Comparison of ENCODE assay signal across 7 mouse cellular contexts in the genomic region with DNA sequence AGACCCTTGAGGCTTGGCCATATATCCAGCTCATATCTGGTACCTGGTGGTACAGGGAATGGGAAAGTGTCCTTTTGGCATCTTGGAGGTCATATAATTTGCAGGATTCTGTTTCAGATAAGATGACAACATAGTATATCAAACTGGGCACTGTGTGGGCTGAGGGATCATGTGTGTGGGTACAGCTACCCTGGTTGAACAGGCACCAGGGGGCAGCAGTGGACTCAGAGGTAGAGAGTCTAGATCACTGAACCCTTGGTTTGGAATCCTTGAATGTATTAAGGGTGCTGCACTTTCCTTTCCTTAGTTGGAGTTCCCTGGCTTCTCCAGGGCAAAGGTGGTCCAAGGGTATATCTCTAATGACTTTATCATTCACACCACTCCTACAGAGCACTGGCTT. TPM values are rescaled to one million over a fixed set of nuclear protein-coding genes. Genes with fewer than 3 reads are reported as not detected.
DNase-seq lines count a peak whose midpoint lies in the region; ATAC-seq and TF ChIP-seq lines count a peak whose summit lies in the region.

No protein-coding gene starts in this region.

- peak; percentile 52 for ATAC-seq in megakaryocyte-erythroid progenitor cell, adult 5-6 weeks (replicated peaks; ENCODE audit: low FRiP score, low TSS enrichment, poor library complexity, severe bottlenecking)

- H3K27ac ChIP-seq in left cerebral cortex, adult 2 months, result no peak overlapping the region; the same call in 1 of the 2 replicates

- TF ChIP-seq CTCF in left cerebral cortex, adult 2 months (IDR thresholded peaks at IDR 0.05), result peak; percentile 52

- no peak overlapping the region for H3K4me3 ChIP-seq in left cerebral cortex, adult 2 months

- intact Hi-C loops in left cerebral cortex, adult 2 months (cut with DNase I), result loop anchor here (2.0 kb wide), 1 partner anchor 56 kb away; no protein-coding TSS in a partner anchor

- DNase-seq in left cerebral cortex, adult 2 months (ENCODE audit: extremely low spot score in 1 of 2, low spot score in 2 of 2), result no peak
- DNase-seq in left cerebral cortex, adult 8-10 months (ENCODE audit: low spot score in 2 of 2), result no peak
- DNase-seq in NIH3T3 (ENCODE audit: low read depth), result peak; percentile 81
- DNase-seq in c-Kit-positive CD71-positive TER-119-negative erythroid progenitor cells, embryonic 14.5 days (ENCODE audit: low read depth), result peak; percentile 82
- DNase-seq in kidney, adult 9 months, result peak; percentile 79
- DNase-seq in left cerebral cortex, adult 11 months (ENCODE audit: low spot score), result no peak

RNA-seq across cellular contexts. Expression of gene Dgkq, which starts 1.3 kb away (rescaled TPM):
- total RNA-seq in left cerebral cortex, adult 2 months (2021), result 10 to 100 TPM; 58.9 to 59.7 TPM
- 10 to 100 TPM; 47.3 to 67.4 (median 51.3) TPM for total RNA-seq in left cerebral cortex, adult 8-10 months (2022)
- 16.3 and 24.7 TPM in 2 replicates for total RNA-seq in megakaryocyte-erythroid progenitor cell, adult 5-6 weeks (2014; fragmentation: Nextera tagmentation)
- total RNA-seq in megakaryocyte-erythroid progenitor cell, adult 5-6 weeks (2017), result 10.5 and 13.0 TPM in 2 replicates

RNA-seq across cellular contexts. Expression of gene Slc26a1, which starts 4.6 kb away (rescaled TPM):
- 1 to 10 TPM in 1 of 2 experiments, under 1 TPM in 1; 0.89 to 1.4 TPM for total RNA-seq in left cerebral cortex, adult 2 months (2021)
- 1 to 10 TPM; 1.0 to 1.3 (median 1.1) TPM for total RNA-seq in left cerebral cortex, adult 8-10 months (2022)
- 22.9 and 25.8 TPM in 2 replicates for total RNA-seq in megakaryocyte-erythroid progenitor cell, adult 5-6 weeks (2014; fragmentation: Nextera tagmentation)
- total RNA-seq in megakaryocyte-erythroid progenitor cell, adult 5-6 weeks (2017), result 10.7 and 12.3 TPM in 2 replicates

RNA-seq across cellular contexts. Expression of gene Idua, which starts 10.7 kb away (rescaled TPM):
- total RNA-seq in left cerebral cortex, adult 2 months (2021), result 10 to 100 TPM; 14.9 to 20.8 TPM
- total RNA-seq in left cerebral cortex, adult 8-10 months (2022), result 10 to 100 TPM; 19.0 to 25.3 (median 23.0) TPM
- total RNA-seq in megakaryocyte-erythroid progenitor cell, adult 5-6 weeks (2014; fragmentation: Nextera tagmentation), result 19.9 and 20.7 TPM in 2 replicates
- 2.8 and 7.8 TPM in 2 replicates for total RNA-seq in megakaryocyte-erythroid progenitor cell, adult 5-6 weeks (2017)

RNA-seq across cellular contexts. Expression of gene Fgfrl1, which starts 21.4 kb away (rescaled TPM):
- 10 to 100 TPM; 19.7 to 21.7 TPM for total RNA-seq in left cerebral cortex, adult 2 months (2021)
- total RNA-seq in left cerebral cortex, adult 8-10 months (2022), result 10 to 100 TPM; 18.0 to 28.3 (median 25.3) TPM
- 16.8 and 29.8 TPM in 2 replicates for total RNA-seq in megakaryocyte-erythroid progenitor cell, adult 5-6 weeks (2014; fragmentation: Nextera tagmentation)
- 7.5 and 8.4 TPM in 2 replicates for total RNA-seq in megakaryocyte-erythroid progenitor cell, adult 5-6 weeks (2017)

RNA-seq across cellular contexts. Expression of gene Tmem175, which starts 41.2 kb away (rescaled TPM):
- total RNA-seq in left cerebral cortex, adult 2 months (2021), result 10 to 100 TPM; 40.8 to 43.2 TPM
- 10 to 100 TPM; 37.1 to 43.1 (median 39.5) TPM for total RNA-seq in left cerebral cortex, adult 8-10 months (2022)
- total RNA-seq in megakaryocyte-erythroid progenitor cell, adult 5-6 weeks (2014; fragmentation: Nextera tagmentation), result 20.5 and 21.9 TPM in 2 replicates
- total RNA-seq in megakaryocyte-erythroid progenitor cell, adult 5-6 weeks (2017), result 6.5 and 12.3 TPM in 2 replicates

Comparison
In these comparisons a context has a peak if more than half of its experiments do, and no peak if none do; other contexts are left out.
1. DNase-seq: peak in NIH3T3 (single experiment), c-Kit-positive CD71-positive TER-119-negative erythroid progenitor cells, embryonic 14.5 days (single experiment) and kidney, adult 9 months (single experiment); none in left cerebral cortex, adult 2 months (0 of 2), left cerebral cortex, adult 8-10 months (0 of 2) and left cerebral cortex, adult 11 months (single experiment).
2. RNA of gene Slc26a1, which starts 4.6 kb away (total RNA-seq): 10.7 to 25.8 TPM in megakaryocyte-erythroid progenitor cell, adult 5-6 weeks; 0.89 to 1.4 TPM in left cerebral cortex, adult 2 months and 1.0 to 1.3 TPM in left cerebral cortex, adult 8-10 months; every median in the first group is over 4 times any median in the second.